In genomic region chr13:114387074-114387487, GRCm38 (mm10) we compare ENCODE assay signal across 8 mouse cellular contexts. TPM values are rescaled to one million over a fixed set of nuclear protein-coding genes. Genes with fewer than 3 reads are reported as not detected.
A peak's percentile ranks its signal among the peaks of the same experiment; 100 is the strongest.
DNase-seq lines count a peak whose midpoint lies in the region; ATAC-seq and TF ChIP-seq lines count a peak whose summit lies in the region.

No protein-coding gene starts in this region.

- no peaks in the 10 kb centered on the region for H3K27me3 ChIP-seq in hindbrain, embryonic 13.5 days
- no peaks in the 10 kb centered on the region for H3K27me3 ChIP-seq in midbrain, embryonic 12.5 days

- no peak for TF ChIP-seq POLR2A in bone marrow macrophage, adult 2 months (IDR thresholded peaks at IDR 0.05; ENCODE audit: borderline replicate concordance, low read depth, low read length)

- H3K27ac ChIP-seq in left cerebral cortex, adult 2 months: peak overlapping the region; percentile 97
- H3K27ac ChIP-seq in bone marrow macrophage, adult 2 months (ENCODE audit: insufficient read depth, low read depth, low read length): no peak overlapping the region
- peak overlapping the region; percentile 87 for H3K27ac ChIP-seq in hindbrain, embryonic 13.5 days
- no peak overlapping the region for H3K27ac ChIP-seq in midbrain, embryonic 12.5 days (replicated peaks)

- DNase-seq in left cerebral cortex, adult 2 months (ENCODE audit: extremely low spot score in 1 of 2, low spot score in 2 of 2): no peak
- DNase-seq in left cerebral cortex, adult 8-10 months (ENCODE audit: low spot score in 2 of 2): no peak
- DNase-seq in natural killer cell, adult 2 months (ENCODE audit: low spot score in 2 of 2): no peak
- DNase-seq in adrenal gland, adult 18-20 months (ENCODE audit: low spot score in 2 of 2): no peak

- H3K4me2 ChIP-seq in hindbrain, embryonic 13.5 days: peak overlapping the region; percentile 82
- peak overlapping the region; percentile 70 for H3K4me2 ChIP-seq in midbrain, embryonic 12.5 days (replicated peaks)

- H3K9me3 ChIP-seq in hindbrain, embryonic 13.5 days: no peaks in the 10 kb centered on the region
- H3K9me3 ChIP-seq in midbrain, embryonic 12.5 days: 0 out of 2 replicates have a peak, but pooled peaks cover 4% of the 10 kb centered on the region

- H3K4me3 ChIP-seq in left cerebral cortex, adult 2 months: peak overlapping the region; percentile 93
- H3K4me3 ChIP-seq in bone marrow macrophage, adult 2 months (ENCODE audit: insufficient read depth, low read length): peak overlapping the region; percentile 96
- H3K4me3 ChIP-seq in hindbrain, embryonic 13.5 days: peak overlapping the region; percentile 62
- peak overlapping the region; percentile 93 for H3K4me3 ChIP-seq in midbrain, embryonic 12.5 days

- peaks cover 6% of the 10 kb centered on the region; the same call in 1 of the 2 replicates for H3K4me1 ChIP-seq in bone marrow macrophage, adult 2 months (ENCODE audit: control insufficient read depth, insufficient read depth, low read length)
- H3K4me1 ChIP-seq in hindbrain, embryonic 13.5 days (replicated peaks): peaks cover 15% of the 10 kb centered on the region
- H3K4me1 ChIP-seq in midbrain, embryonic 12.5 days: peaks cover 5% of the 10 kb centered on the region

- intact Hi-C loops in left cerebral cortex, adult 2 months (cut with DNase I): loop anchor here (5.0 to 10.0 kb wide), 3 partner anchors 70 to 502 kb away; partner anchors contain the start of gene Fst

- WGBS in hindbrain, embryonic 13.5 days: 8% methylated on average over 10 of the region's 10 CpGs
- 9% methylated on average over 10 of the region's 10 CpGs for WGBS in midbrain, embryonic 12.5 days

- peak overlapping the region; percentile 80 for H3K9ac ChIP-seq in hindbrain, embryonic 13.5 days
- H3K9ac ChIP-seq in midbrain, embryonic 12.5 days (replicated peaks): peak overlapping the region; percentile 88

- H3K36me3 ChIP-seq in hindbrain, embryonic 13.5 days: peaks cover 16% of the 10 kb centered on the region
- H3K36me3 ChIP-seq in midbrain, embryonic 12.5 days: 0 out of 2 replicates have a peak, but pooled peaks cover 5% of the 10 kb centered on the region

- no peak for TF ChIP-seq CTCF in left cerebral cortex, adult 2 months (IDR thresholded peaks at IDR 0.05)
- no peak for TF ChIP-seq CTCF in bone marrow macrophage, adult 2 months (IDR thresholded peaks at IDR 0.05; ENCODE audit: low read depth, low read length)

- peak; percentile 62 for ATAC-seq in hindbrain, embryonic 13.5 days (ENCODE audit: low FRiP score)
- ATAC-seq in midbrain, embryonic 12.5 days (ENCODE audit: low FRiP score, low read depth): peak; percentile 47
- no peak for ATAC-seq in monocyte, adult 5-6 weeks (replicated peaks; ENCODE audit: insufficient number of reproducible peaks, low FRiP score, low TSS enrichment, poor library complexity, severe bottlenecking)

RNA-seq across cellular contexts. Expression of gene Ndufs4, which starts 1.0 kb away (rescaled TPM):
- 100 to 1,000 TPM; 141 to 154 TPM for total RNA-seq in left cerebral cortex, adult 2 months (2021)
- 100 to 1,000 TPM; 139 to 165 (median 156) TPM for total RNA-seq in left cerebral cortex, adult 8-10 months (2022)
- polyA plus RNA-seq in bone marrow macrophage, adult 2 months (2012; ENCODE audit: insufficient read depth, insufficient read length, missing spikeins): 68.5 and 89.1 TPM in 2 replicates
- polyA plus RNA-seq in hindbrain, embryonic 13.5 days (2015; fragmentation: Nextera tagmentation; extraction: Ambion mirVana): 369 and 382 TPM in 2 replicates
- polyA plus RNA-seq in midbrain, embryonic 12.5 days (2016; fragmentation: Nextera tagmentation; extraction: Ambion mirVana): 324 and 325 TPM in 2 replicates
- 131 to 195 TPM (median 148 TPM) in 3 replicates for total RNA-seq in monocyte, adult 5-6 weeks (2017)
- total RNA-seq in adrenal gland, adult 18-20 months (2021): 100 to 1,000 TPM; 196 to 302 TPM

Comparison
In these comparisons a context has a peak if more than half of its experiments do, and no peak if none do; other contexts are left out.
1. H3K27ac ChIP-seq: peak in left cerebral cortex, adult 2 months (single experiment) and hindbrain, embryonic 13.5 days (single experiment); none in bone marrow macrophage, adult 2 months (single experiment) and midbrain, embryonic 12.5 days (single experiment).
2. Peak in every context shown above with its lines, with median percentiles within 50 percentile points of each other: H3K4me3 ChIP-seq.